Mouse (Mus musculus): ENCODE measurements around the gene Trim31. TPM values are rescaled to one million over a fixed set of nuclear protein-coding genes. Genes with fewer than 3 reads are reported as not detected.

The Trim31 gene
- not detected in 2 replicates for total RNA-seq (2012; rRNA removed)
- not detected for polyA plus RNA-seq (2012; ENCODE audit: insufficient read depth in 1 of 2, insufficient read length in 2 of 2, low read depth in 1 of 2, low replicate concordance in 2 of 2, missing spikeins in 1 of 2)

DNA sequence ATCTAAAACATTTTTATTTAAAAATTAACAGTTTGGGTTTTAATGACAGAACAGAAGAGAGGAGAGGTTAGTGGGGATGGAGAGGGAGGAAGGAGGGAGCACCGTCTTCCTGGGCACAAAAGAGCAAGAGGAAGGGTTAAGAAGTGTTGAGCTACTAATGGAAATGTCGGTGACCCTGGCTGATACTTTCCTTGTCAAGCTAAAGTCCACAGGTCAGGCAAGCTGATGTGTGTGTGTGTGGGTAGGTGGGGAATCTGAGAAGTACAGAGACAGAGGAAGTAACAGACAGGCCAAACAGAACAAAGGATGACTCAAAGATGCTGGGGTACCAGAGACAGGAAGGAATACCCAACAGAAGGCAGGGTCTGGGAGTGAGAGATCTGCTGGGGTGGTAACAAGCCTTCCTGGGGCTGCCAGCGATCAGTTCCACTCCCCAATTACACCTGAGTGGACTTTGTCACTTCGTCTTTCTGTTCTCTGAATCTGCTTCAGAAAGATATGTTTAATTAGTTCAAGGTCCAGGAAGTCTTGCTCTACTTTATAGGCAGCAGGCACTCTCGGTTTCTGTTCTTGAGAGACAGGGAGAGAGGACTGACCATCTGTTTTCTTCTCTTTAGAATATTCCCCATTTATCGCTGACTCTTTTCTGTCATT lies at the start of gene Trim31:
Gene Trim31, plus strand, starts transcription at position 567 of the 654 bp plus-strand sequence.
- TF ChIP-seq MYB (IDR thresholded peaks at IDR 0.05; ENCODE audit: low read depth, low read length) = no peak
- TF ChIP-seq TCF12 (IDR thresholded peaks at IDR 0.05; ENCODE audit: low read depth, low read length) = no peak
- no peak for TF ChIP-seq POLR2AphosphoS2 (IDR thresholded peaks at IDR 0.05; ENCODE audit: low read length)
- TF ChIP-seq SMC3 (IDR thresholded peaks at IDR 0.05; ENCODE audit: low read depth, low read length) = no peak
- no peak for TF ChIP-seq MAX (IDR thresholded peaks at IDR 0.05; ENCODE audit: low read length)
- no peak for TF ChIP-seq ZNF384 (IDR thresholded peaks at IDR 0.05; ENCODE audit: low read depth, low read length)
- TF ChIP-seq CHD2 (IDR thresholded peaks at IDR 0.05; ENCODE audit: low read length) = no peak
- H3K4me1 ChIP-seq (ENCODE audit: control insufficient read depth in 1 of 2, insufficient read depth in 2 of 2, low read length in 2 of 2) = peaks cover 0 to 11% of the 10 kb centered on the region in 2 experiments; a peak in 2 of 4 replicates
- no peak within 1 kb of the TSS for H3K9ac ChIP-seq (ENCODE audit: control insufficient read depth, low read depth, low read length, poor library complexity, severe bottlenecking)
- no peak within 1 kb of the TSS for H3K27ac ChIP-seq (ENCODE audit: control insufficient read depth, low read depth, low read length)
- no peak within 1 kb of the TSS for H3K4me3 ChIP-seq (ENCODE audit: control insufficient read depth in 1 of 2, insufficient read depth in 1 of 2, low read depth in 2 of 2, low read length in 2 of 2)
- no peaks in the 10 kb centered on the region for H3K9me3 ChIP-seq (replicated peaks; ENCODE audit: insufficient read depth, low read length)
- peaks cover 0 to 12% of the 10 kb centered on the region in 2 experiments; a peak in 2 of 4 replicates for H3K36me3 ChIP-seq (ENCODE audit: control insufficient read depth in 1 of 2, insufficient read depth in 2 of 2, low read length in 2 of 2)
- no peak for DNase-seq (ENCODE audit: low read depth, low spot score)
- no peaks in the 10 kb centered on the region for H3K79me2 ChIP-seq (ENCODE audit: control insufficient read depth, insufficient read depth, low read length, poor library complexity)
- H3K27me3 ChIP-seq (ENCODE audit: control insufficient read depth in 1 of 2, insufficient read depth in 2 of 2, low read length in 2 of 2) = no peaks in the 10 kb centered on the region; a peak in 2 of 4 replicates

GRCm38 (mm10) chr17:36848911-36849310 lies 49.0 kb upstream of the Trim31 start:
- Histone ChIP-seq H3K9me3 (replicated peaks; ENCODE audit: insufficient read depth, low read length) (no peaks in the 10 kb centered on the region), H3K27ac (ENCODE audit: control insufficient read depth, low read depth, low read length) (no peak overlapping the region), H3K4me1 (ENCODE audit: control insufficient read depth in 1 of 2, insufficient read depth in 2 of 2, low read length in 2 of 2) (peaks cover 14 to 19% of the 10 kb centered on the region in 2 experiments), H3K27me3 (ENCODE audit: control insufficient read depth in 1 of 2, insufficient read depth in 2 of 2, low read length in 2 of 2) (no peaks in the 10 kb centered on the region), H3K4me3 (ENCODE audit: control insufficient read depth in 1 of 2, insufficient read depth in 1 of 2, low read depth in 2 of 2, low read length in 2 of 2) (no peak overlapping the region), H3K9ac (ENCODE audit: control insufficient read depth, low read depth, low read length, poor library complexity, severe bottlenecking) (no peak overlapping the region), H3K36me3 (ENCODE audit: control insufficient read depth in 1 of 2, insufficient read depth in 2 of 2, low read length in 2 of 2) (peaks cover 0 to 21% of the 10 kb centered on the region in 2 experiments; a peak in 2 of 4 replicates), H3K79me2 (ENCODE audit: control insufficient read depth, insufficient read depth, low read length, poor library complexity) (no peaks in the 10 kb centered on the region)
- TF ChIP-seq NRF1 (IDR thresholded peaks at IDR 0.05; ENCODE audit: insufficient read depth, low read depth, low read length, poor library complexity, severe bottlenecking) (no peak), MAX (IDR thresholded peaks at IDR 0.05; ENCODE audit: low read length) (no peak), KAT2A (conservative IDR thresholded peaks at IDR 0.05; ENCODE audit: low read depth, low read length) (no peak), MXI1 (IDR thresholded peaks at IDR 0.05; ENCODE audit: low read depth, low read length) (no peak), TAL1 (IDR thresholded peaks at IDR 0.05; ENCODE audit: low read length) (no peak), ZC3H11A (IDR thresholded peaks at IDR 0.05; ENCODE audit: low read depth, low read length) (no peak)
- DNase-seq (ENCODE audit: low read depth, low spot score) = no peak

DNA sequence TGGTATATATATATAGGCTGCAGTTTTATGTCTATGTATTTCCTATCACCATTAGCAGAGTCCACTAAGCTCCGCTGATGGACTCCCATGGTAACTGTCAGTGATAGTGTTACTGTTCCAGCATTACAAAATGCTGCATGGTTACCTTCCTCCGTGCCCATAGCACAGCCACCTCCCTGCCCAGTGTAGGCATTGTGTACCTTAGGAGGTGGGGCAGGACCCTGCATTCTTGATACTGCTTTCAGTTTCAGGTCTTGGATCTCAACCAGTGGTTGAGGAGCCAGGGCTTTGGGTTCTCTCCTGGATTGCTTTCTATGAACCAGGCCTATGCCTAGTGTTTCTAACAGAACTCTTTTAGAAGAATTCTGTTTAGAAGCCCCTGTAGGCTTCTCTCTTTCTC lies 47.9 kb upstream of the Trim31 start:
- no peaks in the 10 kb centered on the region for H3K9me3 ChIP-seq (replicated peaks; ENCODE audit: insufficient read depth, low read length)
- no peaks in the 10 kb centered on the region for H3K27me3 ChIP-seq (ENCODE audit: control insufficient read depth in 1 of 2, insufficient read depth in 2 of 2, low read length in 2 of 2)
- H3K4me3 ChIP-seq (ENCODE audit: control insufficient read depth in 1 of 2, insufficient read depth in 1 of 2, low read depth in 2 of 2, low read length in 2 of 2) = no peak overlapping the region
- DNase-seq (ENCODE audit: low read depth, low spot score) = no peak
- H3K4me1 ChIP-seq (ENCODE audit: control insufficient read depth in 1 of 2, insufficient read depth in 2 of 2, low read length in 2 of 2) = peaks cover 7 to 9% of the 10 kb centered on the region in 2 experiments
- H3K27ac ChIP-seq (ENCODE audit: control insufficient read depth, low read depth, low read length) = no peak overlapping the region
- no peak for TF ChIP-seq MAFK (IDR thresholded peaks at IDR 0.05; ENCODE audit: borderline replicate concordance, low read depth, low read length)
- TF ChIP-seq USF2 (IDR thresholded peaks at IDR 0.05; ENCODE audit: borderline replicate concordance in 1 of 2, insufficient read depth in 1 of 2, low read depth in 1 of 2, low read length in 2 of 2) = no peak
- TF ChIP-seq RCOR1 (IDR thresholded peaks at IDR 0.05; ENCODE audit: low read depth, low read length) = no peak
- no peak for TF ChIP-seq TAL1 (IDR thresholded peaks at IDR 0.05; ENCODE audit: low read length)
- H3K79me2 ChIP-seq (ENCODE audit: control insufficient read depth, insufficient read depth, low read length, poor library complexity) = no peaks in the 10 kb centered on the region
- peaks cover 0 to 11% of the 10 kb centered on the region in 2 experiments; a peak in 2 of 4 replicates for H3K36me3 ChIP-seq (ENCODE audit: control insufficient read depth in 1 of 2, insufficient read depth in 2 of 2, low read length in 2 of 2)
- no peak overlapping the region for H3K9ac ChIP-seq (ENCODE audit: control insufficient read depth, low read depth, low read length, poor library complexity, severe bottlenecking)

All from MEL (cell line).